Mouse (Mus musculus) CH12.LX (cell line): Measurements from ENCODE around the gene Pde4d. TPM values are rescaled to one million over a fixed set of nuclear protein-coding genes. Genes with fewer than 3 reads are reported as not detected.

ENCODE experiments used
- DNase-seq: peaks from one replicate; pipeline ENCODE4 v3.0.0-alpha.2; 2013; ENCODE audit errors: extremely low read depth
- H3K27ac ChIP-seq: 2 replicates; pipeline ENCODE4 v1.5.1; 2012; ENCODE audit warnings: low read depth, mild to moderate bottlenecking, control low read depth, moderate library complexity; ENCODE audit not compliant: insufficient read depth
- H3K27me3 ChIP-seq: replicated peaks from 2 replicates; pipeline ENCODE3; 2012; ENCODE audit warnings: inconsistent platforms
- H3K36me3 ChIP-seq, 2 experiments: replicated peaks in 1 of 2; 2 replicates each; pipeline versions ENCODE3 to v1.6.1; 2012; ENCODE audit warnings: inconsistent platforms in 1 of 2, low read length in 1 of 2, mild to moderate bottlenecking in 1 of 2, mixed read lengths in 1 of 2, moderate library complexity in 1 of 2; ENCODE audit not compliant: control insufficient read depth in 1 of 2, insufficient read depth in 1 of 2
- H3K4me1 ChIP-seq, 2 experiments: 2 replicates each; pipeline ENCODE4 v1.6.1; 2012; ENCODE audit warnings: inconsistent platforms in 1 of 2, moderate library complexity in 1 of 2; ENCODE audit not compliant: insufficient read depth in 2 of 2, control insufficient read depth in 1 of 2
- H3K4me2 ChIP-seq: 2 replicates; pipeline ENCODE4 v1.6.1; 2012; ENCODE audit warnings: low read depth, mild to moderate bottlenecking, control low read depth; ENCODE audit not compliant: poor library complexity, insufficient read depth, severe bottlenecking
- H3K4me3 ChIP-seq, 3 experiments: fragments of 150-350 bp in 1 of 3; sonication (generic) in 1 of 3; replicated peaks in 1 of 3; 2 replicates each; pipeline versions ENCODE3 to v1.5.1; 2011 to 2012; ENCODE audit warnings: low read depth in 2 of 3, low read length in 2 of 3, mild to moderate bottlenecking in 2 of 3, moderate library complexity in 2 of 3, control low read depth in 1 of 3, improper control_type of control experiment in 1 of 3, inconsistent platforms in 1 of 3, mixed read lengths in 1 of 3; ENCODE audit not compliant: poor library complexity in 1 of 3
- H3K79me2 ChIP-seq: replicated peaks from 2 replicates; pipeline ENCODE4 v1.6.1; 2012; ENCODE audit warnings: mild to moderate bottlenecking, moderate library complexity; ENCODE audit not compliant: control insufficient read depth, poor library complexity, insufficient read depth, severe bottlenecking; ENCODE audit errors: extremely low read depth
- H3K9ac ChIP-seq: 2 replicates; pipeline ENCODE4 v1.6.1; 2012; ENCODE audit warnings: low read depth, mild to moderate bottlenecking, control low read depth, moderate library complexity; ENCODE audit not compliant: insufficient read depth
- H3K9me3 ChIP-seq: replicated peaks from 2 replicates; pipeline ENCODE3; 2012; ENCODE audit warnings: low read length, inconsistent platforms, mixed read lengths
- CHD2 ChIP-seq: IDR thresholded peaks from 2 replicates; pipeline ENCODE4 v1.6.1; 2011; ENCODE audit warnings: low read length, improper control_type of control experiment
- CTCF ChIP-seq, 2 experiments: IDR thresholded peaks in 1 of 2; conservative IDR thresholded peaks in 1 of 2; 2 replicates each; pipeline ENCODE4 v1.5.1; 2011 to 2012; ENCODE audit warnings: low read depth in 2 of 2, low read length in 2 of 2, improper control_type of control experiment in 1 of 2, inconsistent platforms in 1 of 2, mild to moderate bottlenecking in 1 of 2, moderate library complexity in 1 of 2
- E2F4 ChIP-seq: IDR thresholded peaks from 2 replicates; pipeline ENCODE4 v1.6.1; 2011; ENCODE audit warnings: low read depth, low read length, improper control_type of control experiment; ENCODE audit not compliant: insufficient replicate concordance
- ELF1 ChIP-seq: IDR thresholded peaks from 2 replicates; pipeline ENCODE4 v1.6.1; 2014; ENCODE audit warnings: low read depth, mild to moderate bottlenecking, inconsistent platforms, low read length, improper control_type of control experiment
- HCFC1 ChIP-seq: IDR thresholded peaks from 2 replicates; pipeline ENCODE4 v1.6.1; 2012; ENCODE audit warnings: low read depth, mild to moderate bottlenecking, inconsistent platforms, low read length, improper control_type of control experiment
- IRF4 ChIP-seq: IDR thresholded peaks from 2 replicates; pipeline ENCODE4 v1.6.1; 2014; ENCODE audit warnings: low read depth, mild to moderate bottlenecking, inconsistent platforms, low read length, improper control_type of control experiment
- KAT2A ChIP-seq: IDR thresholded peaks from 2 replicates; pipeline ENCODE4 v1.6.1; 2012; ENCODE audit warnings: low read length, improper control_type of control experiment, inconsistent platforms; ENCODE audit not compliant: insufficient replicate concordance
- MAFK ChIP-seq: IDR thresholded peaks from 2 replicates; pipeline ENCODE4 v1.6.1; 2011; ENCODE audit warnings: low read length, improper control_type of control experiment; ENCODE audit not compliant: insufficient replicate concordance
- MEF2A ChIP-seq: IDR thresholded peaks from 2 replicates; pipeline ENCODE4 v1.6.1; 2014; ENCODE audit warnings: low read depth, mild to moderate bottlenecking, inconsistent platforms, low read length, improper control_type of control experiment, borderline replicate concordance
- MXI1 ChIP-seq: IDR thresholded peaks from 2 replicates; pipeline ENCODE4 v1.6.1; 2011; ENCODE audit warnings: mild to moderate bottlenecking, low read depth, low read length, improper control_type of control experiment
- MYC ChIP-seq: IDR thresholded peaks from 2 replicates; pipeline ENCODE4 v1.6.1; 2011; ENCODE audit warnings: low read depth, mild to moderate bottlenecking, improper control_type of control experiment, low read length
- NRF1 ChIP-seq: IDR thresholded peaks from 2 replicates; pipeline ENCODE4 v1.6.1; 2014; ENCODE audit warnings: low read depth, mild to moderate bottlenecking, inconsistent platforms, low read length, improper control_type of control experiment, moderate library complexity
- POLR2A ChIP-seq: IDR thresholded peaks from 2 replicates; pipeline ENCODE4 v1.6.1; 2011; ENCODE audit warnings: low read depth, mild to moderate bottlenecking, improper control_type of control experiment, low read length
- POLR2AphosphoS2 ChIP-seq: IDR thresholded peaks from 2 replicates; pipeline ENCODE4 v1.6.1; 2011; ENCODE audit warnings: low read depth, low read length, improper control_type of control experiment
- RCOR1 ChIP-seq: conservative IDR thresholded peaks from 2 replicates; pipeline ENCODE4 v1.6.1; 2012; ENCODE audit warnings: low read depth, mild to moderate bottlenecking, inconsistent platforms, low read length, improper control_type of control experiment
- SIN3A ChIP-seq: IDR thresholded peaks from 2 replicates; pipeline ENCODE4 v1.6.1; 2012; ENCODE audit warnings: low read length, improper control_type of control experiment, inconsistent platforms
- SMC3 ChIP-seq: IDR thresholded peaks from 2 replicates; pipeline ENCODE4 v1.6.1; 2011; ENCODE audit warnings: low read depth, low read length, improper control_type of control experiment
- UBTF ChIP-seq: IDR thresholded peaks from 2 replicates; pipeline ENCODE4 v1.6.1; 2012; ENCODE audit warnings: low read depth, mild to moderate bottlenecking, inconsistent platforms, low read length, improper control_type of control experiment, moderate library complexity
- USF1 ChIP-seq: IDR thresholded peaks from 2 replicates; pipeline ENCODE4 v1.6.1; 2014; ENCODE audit warnings: low read depth, mild to moderate bottlenecking, inconsistent platforms, low read length, improper control_type of control experiment
- USF2 ChIP-seq: conservative IDR thresholded peaks from 2 replicates; pipeline ENCODE4 v1.6.1; 2011; ENCODE audit warnings: low read depth, low read length, improper control_type of control experiment
- ZC3H11A ChIP-seq: IDR thresholded peaks from 2 replicates; pipeline ENCODE4 v1.6.1; 2012; ENCODE audit warnings: low read depth, mild to moderate bottlenecking, inconsistent platforms, low read length, improper control_type of control experiment
- dilution Hi-C: fragments of 300-500 bp; cut with MboI; formaldehyde crosslinking; loops from 2 replicates; pipeline ENCODE4 v1.14.3; 2020; ENCODE audit warnings: low sequenced_read_pairs; ENCODE audit not compliant: extremely low pct_unique_long_range_greater_than_20kb, extremely low pct_ligation_motif_present
- in situ Hi-C: fragments of 300-500 bp; cut with MboI; formaldehyde crosslinking; loops from 3 replicates; pipeline ENCODE4 v1.14.3; 2019; ENCODE audit warnings: low sequenced_read_pairs, low pct_ligation_motif_present, low pct_unique_long_range_greater_than_20kb, mixed read lengths
- polyA plus RNA-seq: library from polyadenylated mRNA; unstranded; fragments of >175 nt; gene quantifications from 2 replicates; pipeline ENCODE4 v1.2.1, GENCODE M21; 2012; ENCODE audit warnings: low read depth; ENCODE audit not compliant: insufficient read length
- total RNA-seq, 2 experiments: library from RNA; depleted of rRNA; stranded (reverse); fragments of 300-350 nt in 1 of 2; fragments of >200 nt in 1 of 2; gene quantifications; 2 replicates each; pipeline ENCODE4 v1.2.3; 2012 to 2014

Pde4d gene
- total and polyA plus RNA-seq, 3 experiments = not detected

DNA sequence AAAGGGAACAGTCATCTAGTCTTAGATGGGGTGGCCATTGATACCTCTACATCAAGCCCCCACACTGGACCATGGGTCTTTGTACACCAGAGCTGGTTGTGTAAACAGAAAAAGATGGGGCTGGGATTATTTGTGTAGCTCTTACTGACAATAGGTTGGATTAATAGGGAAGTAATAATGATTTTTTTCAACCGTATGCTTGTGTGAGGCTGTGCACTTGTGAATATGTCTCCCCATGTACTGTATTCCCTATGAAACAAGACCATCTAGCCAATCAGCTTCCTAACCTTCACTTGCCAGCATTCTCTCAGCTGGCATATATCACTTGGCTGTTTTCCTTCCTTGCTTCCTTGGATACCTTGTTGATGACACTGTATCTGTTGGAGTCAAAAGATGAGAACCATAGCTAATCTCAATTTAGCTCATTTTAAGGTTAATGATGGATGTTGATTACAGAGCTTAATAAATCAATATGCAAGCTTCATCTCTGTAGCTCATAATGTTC, 668.6 kb downstream of the Pde4d start:
- Histone ChIP-seq H3K27me3 (no peaks in the 10 kb centered on the region), H3K9ac (no peak overlapping the region), H3K79me2 (no peaks in the 10 kb centered on the region), H3K4me2 (no peak overlapping the region), H3K4me1 (no peaks in the 10 kb centered on the region), H3K4me3 (no peak overlapping the region), H3K36me3 (no peaks in the 10 kb centered on the region), H3K9me3 (no peaks in the 10 kb centered on the region), H3K27ac (no peak overlapping the region)
- no peak for DNase-seq
- dilution Hi-C loops = no loop called here
- TF ChIP-seq ZC3H11A (no peak), CTCF (conservative IDR thresholded peaks at IDR 0.05 in 1 of 2, IDR thresholded peaks at IDR 0.05 in 1 of 2; ENCODE audit: low read depth in 2 of 2, low read length in 2 of 2) (no peak), UBTF (no peak), USF1 (no peak), KAT2A (no peak), MXI1 (no peak), RCOR1 (no peak), SIN3A (no peak), POLR2A (no peak), ELF1 (no peak), HCFC1 (no peak), SMC3 (no peak), POLR2AphosphoS2 (no peak), IRF4 (no peak), USF2 (no peak)
- TF ChIP-seq, all 38 proteins: peak for 0
- in situ Hi-C loops = no loop called here

DNA sequence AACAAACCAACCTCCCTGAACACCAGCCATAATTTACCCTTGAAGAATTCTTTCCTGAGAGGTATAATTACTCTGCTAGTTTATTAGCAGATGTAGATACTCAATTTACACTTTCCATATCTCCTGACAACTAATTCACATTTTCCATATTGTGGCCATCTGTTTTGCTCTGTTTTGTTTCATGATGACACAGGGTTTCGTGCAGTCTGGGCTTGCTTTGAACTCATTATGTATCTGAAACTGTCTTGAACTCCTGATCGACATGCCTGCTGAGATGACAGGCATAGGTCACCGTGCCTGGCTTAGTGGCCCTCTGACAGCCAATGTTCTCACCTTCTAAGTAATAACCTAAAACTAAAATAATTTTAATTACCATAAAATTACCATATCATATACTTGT, 672.1 kb downstream of the Pde4d start:
- Histone ChIP-seq H3K27me3 (no peaks in the 10 kb centered on the region), H3K9me3 (no peaks in the 10 kb centered on the region), H3K79me2 (no peaks in the 10 kb centered on the region), H3K4me3 (no peak overlapping the region)
- in situ Hi-C loops = no loop called here
- no peak for DNase-seq
- TF ChIP-seq ZC3H11A (no peak), E2F4 (no peak), POLR2A (no peak), ELF1 (no peak), UBTF (no peak), HCFC1 (no peak), MAFK (no peak), MYC (no peak), NRF1 (no peak), MEF2A (no peak), CHD2 (no peak)
- TF ChIP-seq, all 38 proteins: peak for 0
- Histone ChIP-seq H3K36me3 (no peaks in the 10 kb centered on the region), H3K4me1 (no peaks in the 10 kb centered on the region), H3K9ac (no peak overlapping the region), H3K27ac (no peak overlapping the region), H3K4me2 (no peak overlapping the region)
- dilution Hi-C loops = no loop called here
